Mouse (Mus musculus): ENCODE measurements at regions not wholly inside any gene's neighbourhood (a gene's known extent, or its start where the extent isn't known, plus 50 kb on each side); places are given as distances from the start of the nearest gene placed in this dataset.

DNA sequence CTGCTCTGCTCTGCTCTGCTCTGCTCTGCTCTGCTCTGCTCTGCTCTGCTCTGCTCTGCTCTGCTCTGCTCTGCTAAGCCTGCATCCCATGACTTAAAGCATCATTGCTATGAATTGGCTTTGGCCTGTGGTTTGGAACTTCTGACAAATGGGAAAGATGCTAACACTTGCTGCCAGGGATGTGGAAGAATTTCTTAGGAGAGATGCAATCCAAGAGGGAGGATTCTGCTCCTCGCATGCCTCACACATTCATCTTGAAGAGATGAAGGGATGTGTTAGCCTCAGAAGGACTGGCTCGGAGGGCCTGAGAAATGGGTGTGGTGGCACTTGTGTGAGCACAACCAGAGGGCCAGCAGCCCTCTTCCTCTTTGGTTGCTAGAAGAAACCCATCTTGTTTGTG, 268.5 kb upstream of the Fn1 start:
- no peak overlapping the region for H3K4me2 ChIP-seq (ENCODE audit: low read depth, low read length)
- no peaks in the 10 kb centered on the region for H3K9me3 ChIP-seq (ENCODE audit: control insufficient read depth, low read length)
- H3K4me1 ChIP-seq (ENCODE audit: control insufficient read depth, insufficient read depth, low read length) = no peaks in the 10 kb centered on the region
- ATAC-seq (ENCODE audit: low read depth) = no peak
- H3K27ac ChIP-seq (ENCODE audit: low read depth, low read length) = no peak overlapping the region
- no peak overlapping the region for H3K9ac ChIP-seq (replicated peaks; ENCODE audit: low read depth, low read length)
- no peaks in the 10 kb centered on the region for H3K36me3 ChIP-seq (ENCODE audit: control insufficient read depth, insufficient read depth, low read length)
- 93% methylated on average over 2 of the region's 2 CpGs for WGBS
- H3K4me3 ChIP-seq (ENCODE audit: low read depth, low read length) = no peak overlapping the region
- H3K27me3 ChIP-seq (ENCODE audit: control insufficient read depth, insufficient read depth, low read length) = no peaks in the 10 kb centered on the region

DNA sequence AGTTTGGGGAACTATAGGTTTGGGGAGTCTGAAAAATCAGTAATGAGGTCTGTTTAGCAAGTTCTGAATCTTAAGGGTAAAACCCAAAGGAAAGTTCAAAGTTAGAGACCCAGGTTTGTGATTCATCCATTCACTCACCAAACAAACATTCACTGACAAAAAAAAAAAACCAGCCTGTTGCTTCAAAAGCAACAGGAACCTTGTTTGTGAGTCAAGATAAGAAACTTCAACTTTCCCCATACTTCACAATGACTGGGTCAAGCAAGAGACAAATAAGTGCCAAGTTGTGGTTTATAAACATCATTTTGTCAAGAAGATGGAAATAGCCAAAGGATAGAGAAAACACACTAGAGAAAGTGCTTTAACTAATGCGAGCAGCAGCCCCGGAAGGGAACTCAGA, 266.9 kb upstream of the Fn1 start:
- Histone ChIP-seq H3K4me3 (ENCODE audit: low read depth, low read length) (no peak overlapping the region), H3K9me3 (ENCODE audit: control insufficient read depth, low read length) (no peaks in the 10 kb centered on the region), H3K4me2 (ENCODE audit: low read depth, low read length) (no peak overlapping the region), H3K36me3 (ENCODE audit: control insufficient read depth, insufficient read depth, low read length) (no peaks in the 10 kb centered on the region), H3K27me3 (ENCODE audit: control insufficient read depth, insufficient read depth, low read length) (no peaks in the 10 kb centered on the region), H3K9ac (replicated peaks; ENCODE audit: low read depth, low read length) (no peak overlapping the region), H3K27ac (ENCODE audit: low read depth, low read length) (no peak overlapping the region), H3K4me1 (ENCODE audit: control insufficient read depth, insufficient read depth, low read length) (no peaks in the 10 kb centered on the region)
- ATAC-seq (ENCODE audit: low read depth) = no peak
- 86% methylated on average over 2 of the region's 2 CpGs for WGBS

GRCm38 (mm10) chr1:71917021-71917420, 264.0 kb upstream of the Fn1 start:
- Histone ChIP-seq H3K36me3 (ENCODE audit: control insufficient read depth, insufficient read depth, low read length) (no peaks in the 10 kb centered on the region), H3K4me2 (ENCODE audit: low read depth, low read length) (no peak overlapping the region), H3K9me3 (ENCODE audit: control insufficient read depth, low read length) (no peaks in the 10 kb centered on the region), H3K4me3 (ENCODE audit: low read depth, low read length) (no peak overlapping the region), H3K27me3 (ENCODE audit: control insufficient read depth, insufficient read depth, low read length) (no peaks in the 10 kb centered on the region), H3K4me1 (ENCODE audit: control insufficient read depth, insufficient read depth, low read length) (peaks cover 2% of the 10 kb centered on the region; the same call in 1 of the 2 replicates), H3K9ac (replicated peaks; ENCODE audit: low read depth, low read length) (no peak overlapping the region), H3K27ac (ENCODE audit: low read depth, low read length) (no peak overlapping the region)
- no peak for ATAC-seq (ENCODE audit: low read depth)
- WGBS = 78% methylated on average over 2 of the region's 2 CpGs

GRCm38 (mm10) chr1:71914439-71914838, 261.4 kb upstream of the Fn1 start:
- Histone ChIP-seq H3K9ac (replicated peaks; ENCODE audit: low read depth, low read length) (no peak overlapping the region), H3K4me2 (ENCODE audit: low read depth, low read length) (no peak overlapping the region), H3K4me3 (ENCODE audit: low read depth, low read length) (no peak overlapping the region), H3K9me3 (ENCODE audit: control insufficient read depth, low read length) (no peaks in the 10 kb centered on the region), H3K4me1 (ENCODE audit: control insufficient read depth, insufficient read depth, low read length) (peaks cover 2% of the 10 kb centered on the region; the same call in 1 of the 2 replicates), H3K27ac (ENCODE audit: low read depth, low read length) (no peak overlapping the region), H3K36me3 (ENCODE audit: control insufficient read depth, insufficient read depth, low read length) (no peaks in the 10 kb centered on the region), H3K27me3 (ENCODE audit: control insufficient read depth, insufficient read depth, low read length) (no peaks in the 10 kb centered on the region)
- ATAC-seq (ENCODE audit: low read depth) = no peak
- WGBS = 95% methylated on average over 3 of the region's 3 CpGs

DNA sequence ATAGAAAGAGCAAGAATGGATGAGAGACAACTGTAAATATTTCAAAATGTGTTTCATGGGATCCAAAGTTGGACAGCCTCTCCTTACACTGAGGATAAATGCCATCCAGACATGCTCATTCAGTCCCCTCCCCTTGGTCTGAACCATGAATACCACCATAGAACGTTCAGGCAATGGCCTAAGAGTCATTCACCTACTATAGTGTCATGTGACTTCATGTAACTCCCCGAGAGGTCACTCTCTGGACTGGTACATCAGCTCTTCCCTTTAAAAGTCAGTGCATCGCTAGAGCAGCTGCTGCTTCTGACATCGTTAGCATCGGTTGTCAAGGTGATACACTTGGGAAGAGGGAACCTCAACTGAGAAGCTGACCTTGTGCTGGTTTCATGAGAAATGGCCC, 260.2 kb upstream of the Fn1 start:
- H3K27ac ChIP-seq (ENCODE audit: low read depth, low read length) = no peak overlapping the region
- H3K27me3 ChIP-seq (ENCODE audit: control insufficient read depth, insufficient read depth, low read length) = no peaks in the 10 kb centered on the region
- no peaks in the 10 kb centered on the region for H3K36me3 ChIP-seq (ENCODE audit: control insufficient read depth, insufficient read depth, low read length)
- H3K4me2 ChIP-seq (ENCODE audit: low read depth, low read length) = no peak overlapping the region
- no peaks in the 10 kb centered on the region for H3K9me3 ChIP-seq (ENCODE audit: control insufficient read depth, low read length)
- WGBS = 63% methylated on average over 5 of the region's 5 CpGs
- H3K9ac ChIP-seq (replicated peaks; ENCODE audit: low read depth, low read length) = no peak overlapping the region
- H3K4me1 ChIP-seq (ENCODE audit: control insufficient read depth, insufficient read depth, low read length) = peaks cover 2% of the 10 kb centered on the region; the same call in 1 of the 2 replicates
- ATAC-seq (ENCODE audit: low read depth) = no peak
- no peak overlapping the region for H3K4me3 ChIP-seq (ENCODE audit: low read depth, low read length)

GRCm38 (mm10) chr1:71912441-71912840, 259.4 kb upstream of the Fn1 start:
- Histone ChIP-seq H3K9me3 (ENCODE audit: control insufficient read depth, low read length) (no peaks in the 10 kb centered on the region), H3K9ac (replicated peaks; ENCODE audit: low read depth, low read length) (no peak overlapping the region), H3K27ac (ENCODE audit: low read depth, low read length) (no peak overlapping the region), H3K27me3 (ENCODE audit: control insufficient read depth, insufficient read depth, low read length) (no peaks in the 10 kb centered on the region), H3K36me3 (ENCODE audit: control insufficient read depth, insufficient read depth, low read length) (no peaks in the 10 kb centered on the region), H3K4me1 (ENCODE audit: control insufficient read depth, insufficient read depth, low read length) (peaks cover 2% of the 10 kb centered on the region; the same call in 1 of the 2 replicates), H3K4me2 (ENCODE audit: low read depth, low read length) (no peak overlapping the region), H3K4me3 (ENCODE audit: low read depth, low read length) (no peak overlapping the region)
- no peak for ATAC-seq (ENCODE audit: low read depth)
- WGBS = 42% methylated on average over 2 of the region's 3 CpGs

- Histone ChIP-seq H3K27me3 (ENCODE audit: control insufficient read depth, insufficient read depth, low read length) (no peaks in the 10 kb centered on the region), H3K4me3 (ENCODE audit: low read depth, low read length) (no peak overlapping the region), H3K4me1 (ENCODE audit: control insufficient read depth, insufficient read depth, low read length) (peaks cover 2% of the 10 kb centered on the region; the same call in 1 of the 2 replicates), H3K36me3 (ENCODE audit: control insufficient read depth, insufficient read depth, low read length) (no peaks in the 10 kb centered on the region), H3K9me3 (ENCODE audit: control insufficient read depth, low read length) (no peaks in the 10 kb centered on the region), H3K9ac (replicated peaks; ENCODE audit: low read depth, low read length) (no peak overlapping the region), H3K4me2 (ENCODE audit: low read depth, low read length) (no peak overlapping the region), H3K27ac (ENCODE audit: low read depth, low read length) (no peak overlapping the region)
- WGBS = 88% methylated on average over 1 of the region's 1 CpGs
- no peak for ATAC-seq (ENCODE audit: low read depth)
Observed at GRCm38 (mm10) chr1:71910125-71910524, 257.1 kb upstream of the Fn1 start.

DNA sequence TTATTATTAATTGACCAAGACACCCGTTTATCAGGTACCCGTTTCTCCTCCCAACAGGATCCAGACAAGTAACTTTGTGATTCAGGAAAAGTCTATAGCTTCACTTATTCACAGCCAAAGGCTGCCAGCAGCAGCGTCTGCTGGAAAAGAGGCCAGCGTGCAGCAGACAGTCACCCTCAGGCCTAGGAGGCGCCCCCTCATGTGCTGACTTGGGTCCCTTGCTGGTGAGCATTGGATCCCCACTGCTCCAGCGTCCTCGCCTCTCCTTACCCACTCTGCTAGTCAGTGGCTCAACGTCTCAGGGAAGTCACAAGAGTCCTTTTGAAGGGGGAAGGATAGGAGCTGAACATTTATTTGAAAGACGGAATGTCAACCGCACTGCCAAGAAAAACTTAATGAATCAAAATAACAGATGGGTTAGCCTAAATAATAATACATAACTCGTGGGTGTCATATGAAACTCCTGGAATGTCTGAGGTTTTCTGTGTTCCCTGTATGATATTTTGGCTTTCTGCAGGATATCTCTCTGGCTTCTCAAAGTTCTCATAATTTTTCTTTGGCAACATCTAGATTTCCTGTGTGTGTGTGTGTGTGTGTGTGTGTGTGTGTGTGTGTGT, 256.6 kb upstream of the Fn1 start:
- H3K4me1 ChIP-seq (ENCODE audit: control insufficient read depth, insufficient read depth, low read length) = peaks cover 2% of the 10 kb centered on the region; the same call in 1 of the 2 replicates
- H3K36me3 ChIP-seq (ENCODE audit: control insufficient read depth, insufficient read depth, low read length) = no peaks in the 10 kb centered on the region
- 73% methylated on average over 11 of the region's 11 CpGs for WGBS
- H3K9ac ChIP-seq (replicated peaks; ENCODE audit: low read depth, low read length) = no peak overlapping the region
- H3K27me3 ChIP-seq (ENCODE audit: control insufficient read depth, insufficient read depth, low read length) = no peaks in the 10 kb centered on the region
- no peak overlapping the region for H3K27ac ChIP-seq (ENCODE audit: low read depth, low read length)
- H3K9me3 ChIP-seq (ENCODE audit: control insufficient read depth, low read length) = no peaks in the 10 kb centered on the region
- H3K4me3 ChIP-seq (ENCODE audit: low read depth, low read length) = no peak overlapping the region
- no peak for ATAC-seq (ENCODE audit: low read depth)
- no peak overlapping the region for H3K4me2 ChIP-seq (ENCODE audit: low read depth, low read length)

- no peak overlapping the region for H3K9ac ChIP-seq (replicated peaks; ENCODE audit: low read depth, low read length)
- H3K9me3 ChIP-seq (ENCODE audit: control insufficient read depth, low read length) = no peaks in the 10 kb centered on the region
- H3K4me3 ChIP-seq (ENCODE audit: low read depth, low read length) = no peak overlapping the region
- no peaks in the 10 kb centered on the region for H3K36me3 ChIP-seq (ENCODE audit: control insufficient read depth, insufficient read depth, low read length)
- no peaks in the 10 kb centered on the region for H3K4me1 ChIP-seq (ENCODE audit: control insufficient read depth, insufficient read depth, low read length)
- no peak overlapping the region for H3K27ac ChIP-seq (ENCODE audit: low read depth, low read length)
- ATAC-seq (ENCODE audit: low read depth) = no peak
- 86% methylated on average over 4 of the region's 4 CpGs for WGBS
- H3K27me3 ChIP-seq (ENCODE audit: control insufficient read depth, insufficient read depth, low read length) = no peaks in the 10 kb centered on the region
- no peak overlapping the region for H3K4me2 ChIP-seq (ENCODE audit: low read depth, low read length)
Observed at GRCm38 (mm10) chr1:71904376-71904948, 251.5 kb upstream of the Fn1 start.
